Mouse (Mus musculus) heart, postnatal 0 days (tissue): Measurements from ENCODE around the gene Irf2.

Source experiments
- CTCF ChIP-seq: IDR thresholded peaks from 2 replicates; pipeline ENCODE4 v1.5.1; 2016; ENCODE audit warnings: antibody characterized with exemption, control low read depth, low read depth
- EP300 ChIP-seq: IDR thresholded peaks from 2 replicates; pipeline ENCODE4 v1.6.1; 2016; ENCODE audit warnings: antibody characterized with exemption, low read depth

- TF ChIP-seq CTCF (no peak), EP300 (no peak)
These were observed 19.1 kb downstream of the Irf2 start for GRCm38 (mm10) chr8:46758676-46759075.
